Mouse (Mus musculus) heart, adult 2 months (tissue): ENCODE measurements at regions not wholly inside any gene's neighbourhood (a gene's known extent, or its start where the extent isn't known, plus 50 kb on each side); places are given as distances from the start of the nearest gene placed in this dataset.

Experiments used
- CTCF ChIP-seq: fragments of 200-600 bp; IDR thresholded peaks from 2 replicates; pipeline ENCODE4 v1.8.1; 2022; ENCODE audit warnings: antibody characterized with exemption, mild to moderate bottlenecking, moderate library complexity
- EP300 ChIP-seq: fragments of 200-500 bp; IDR thresholded peaks from 2 replicates; pipeline ENCODE4 v1.6.1; 2011; ENCODE audit warnings: low read depth, low read length, control low read depth; ENCODE audit not compliant: insufficient read depth

- no peak for TF ChIP-seq CTCF
- no peak for TF ChIP-seq EP300
These were observed 216.8 kb upstream of the Zpld1 start for GRCm38 (mm10) chr16:55514448-55515200.
